Mouse (Mus musculus) heart, adult 18-20 months (tissue): Measurements from ENCODE around the gene Rims3. TPM values are rescaled to one million over a fixed set of nuclear protein-coding genes. Genes with fewer than 3 reads are reported as not detected.

Source experiments
- microRNA-seq, 2 experiments: library from miRNA; unstranded; fragments of <30 nt; microRNA quantifications; one replicate each; pipeline ENCODE4 v1.2.0; 2022
- total RNA-seq, 2 experiments: library from RNA; stranded (reverse); gene quantifications; 2 replicates each; pipeline ENCODE4 v1.2.3; 2021

Rims3 gene
- total RNA-seq, 2 experiments from 2014 or later = 0.05 TPM; not detected in 1

Small RNA genes within 50 kb of the gene (microRNA-seq; reads per million reads assigned to microRNA genes)
- 0 reads per million in 2 experiments for gene Gm23936

Other genes starting within 250 kb of the Rims3 start
- gene Cited4, start 188.2 kb upstream of the Rims3 start, total RNA-seq = 10 to 100 TPM; 35.6 to 51.5 TPM
- gene Kcnq4, start 106.2 kb upstream of the Rims3 start, total RNA-seq = 1 to 10 TPM; 1.5 to 1.9 TPM
- gene Nfyc, start 23.2 kb upstream of the Rims3 start, total RNA-seq = 10 to 100 TPM; 39.5 to 42.6 TPM
- 1 to 10 TPM; 1.9 to 2.0 TPM for gene Exo5, start 70.2 kb downstream of the Rims3 start, total RNA-seq
- 1 to 10 TPM in 1 of 2 experiments, under 1 TPM in 1; 0.75 to 1.1 TPM for gene Zfp69, start 96.9 kb downstream of the Rims3 start, total RNA-seq
- gene Smap2, start 162.4 kb downstream of the Rims3 start, total RNA-seq = 10 to 100 TPM; 43.8 to 51.5 TPM
- under 1 TPM in 1 of 2 experiments, not detected in 1; 0.41 TPM for gene Col9a2, start 184.6 kb downstream of the Rims3 start, total RNA-seq
- gene Zmpste24, start 243.4 kb downstream of the Rims3 start, total RNA-seq = 10 to 100 TPM; 24.5 TPM